Mouse (Mus musculus) intestine, embryonic 16.5 days (tissue): Measurements from ENCODE around the gene 4921504E06Rik. TPM values are rescaled to one million over a fixed set of nuclear protein-coding genes. Genes with fewer than 3 reads are reported as not detected.

Source experiments
- ATAC-seq: fragments of 200-750 bp; cut with Nextera tagmentation; 2 replicates; pipeline ENCODE4 v1.8.0; 2017; ENCODE audit warnings: moderate TSS enrichment, moderate library complexity
- H3K27ac ChIP-seq: fragments of 300-500 bp; sonication (generic); 2 replicates; pipeline ENCODE4 v1.5.1; 2014; ENCODE audit warnings: mild to moderate bottlenecking, low read length
- H3K27me3 ChIP-seq: fragments of 300-500 bp; sonication (generic); replicated peaks from 2 replicates; pipeline ENCODE4 v1.6.1; 2014; ENCODE audit warnings: low read length, control low read depth, mixed read lengths; ENCODE audit not compliant: control insufficient read depth, insufficient read depth
- H3K36me3 ChIP-seq: fragments of 300-500 bp; sonication (generic); 2 replicates; pipeline ENCODE4 v1.6.1; 2014; ENCODE audit warnings: low read length, control low read depth; ENCODE audit not compliant: control insufficient read depth, insufficient read depth
- H3K4me1 ChIP-seq: fragments of 300-500 bp; sonication (generic); 2 replicates; pipeline ENCODE4 v1.6.1; 2014; ENCODE audit warnings: low read length, control low read depth, mixed read lengths; ENCODE audit not compliant: control insufficient read depth, insufficient read depth
- H3K4me2 ChIP-seq: fragments of 300-500 bp; sonication (generic); 2 replicates; pipeline ENCODE4 v1.6.1; 2014; ENCODE audit warnings: low read depth, low read length, control low read depth
- H3K4me3 ChIP-seq: fragments of 300-500 bp; sonication (generic); 2 replicates; pipeline ENCODE4 v1.5.1; 2014; ENCODE audit warnings: mild to moderate bottlenecking, low read length
- H3K9ac ChIP-seq: fragments of 300-500 bp; sonication (generic); 2 replicates; pipeline ENCODE4 v1.6.1; 2014; ENCODE audit warnings: low read depth, low read length
- H3K9me3 ChIP-seq: fragments of 300-500 bp; sonication (generic); 2 replicates; pipeline ENCODE4 v1.6.1; 2016; ENCODE audit warnings: low read length, control low read depth; ENCODE audit not compliant: control insufficient read depth
- WGBS: fragments of 180-500 bp; shearing (Covaris S2); extraction: QIAGEN DNeasy Blood & Tissue Kit; methylation state at CpG from one replicate; pipeline ENCODE4 v1.1.7; 2014; 5-methylcytosine and 5-hydroxymethylcytosine counted together
- polyA plus RNA-seq: library from polyadenylated mRNA; unstranded; fragments of >200 nt; fragmentation: Nextera tagmentation; extraction: Ambion mirVana; gene quantifications from 2 replicates; pipeline ENCODE4 v1.2.1, GENCODE M21; 2015

The 4921504E06Rik gene
- not detected in 2 replicates for polyA plus RNA-seq

- no peaks in the 10 kb centered on the region for H3K9me3 ChIP-seq
- no peaks in the 10 kb centered on the region for H3K36me3 ChIP-seq
- peak; percentile 93 for ATAC-seq
- H3K27ac ChIP-seq, result peak within 1 kb of the TSS; percentile 48; the same call in 1 of the 2 replicates
- peak within 1 kb of the TSS; percentile 47 for H3K4me3 ChIP-seq
- H3K9ac ChIP-seq, result peak within 1 kb of the TSS; percentile 51
- peak within 1 kb of the TSS; percentile 74 for H3K4me2 ChIP-seq
- H3K27me3 ChIP-seq, result no peaks in the 10 kb centered on the region
- WGBS, result 2% methylated on average over 25 of the region's 27 CpGs
- peaks cover 4% of the 10 kb centered on the region; the same call in 1 of the 2 replicates for H3K4me1 ChIP-seq
Observed at GRCm38 (mm10) chr2:19553821-19554592, at the start of gene 4921504E06Rik. Gene 4921504E06Rik (minus strand): TSS chr2:19553914.

GRCm38 (mm10) chr2:19601386-19601925, 47.7 kb upstream of the 4921504E06Rik start:
- WGBS, result 74% methylated on average over 3 of the region's 3 CpGs
- ATAC-seq, result no peak
- H3K9me3 ChIP-seq, result no peaks in the 10 kb centered on the region
- H3K27me3 ChIP-seq, result no peaks in the 10 kb centered on the region
- no peak overlapping the region for H3K9ac ChIP-seq
- H3K4me2 ChIP-seq, result no peak overlapping the region
- H3K36me3 ChIP-seq, result no peaks in the 10 kb centered on the region
- H3K4me3 ChIP-seq, result no peak overlapping the region
- H3K27ac ChIP-seq, result no peak overlapping the region
- H3K4me1 ChIP-seq, result no peaks in the 10 kb centered on the region

- no peaks in the 10 kb centered on the region for H3K4me1 ChIP-seq
- H3K9me3 ChIP-seq, result no peaks in the 10 kb centered on the region
- no peaks in the 10 kb centered on the region for H3K27me3 ChIP-seq
- H3K4me2 ChIP-seq, result no peak overlapping the region
- no peak overlapping the region for H3K27ac ChIP-seq
- no peak for ATAC-seq
- H3K9ac ChIP-seq, result no peak overlapping the region
- H3K36me3 ChIP-seq, result no peaks in the 10 kb centered on the region
- 92% methylated on average over 5 of the region's 5 CpGs for WGBS
- H3K4me3 ChIP-seq, result no peak overlapping the region
Observed at GRCm38 (mm10) chr2:19600860-19601259, 47.1 kb upstream of the 4921504E06Rik start.

GRCm38 (mm10) chr2:19599801-19600200, 46.1 kb upstream of the 4921504E06Rik start:
- Histone ChIP-seq H3K27ac (no peak overlapping the region), H3K4me3 (no peak overlapping the region), H3K9me3 (no peaks in the 10 kb centered on the region), H3K36me3 (no peaks in the 10 kb centered on the region), H3K27me3 (no peaks in the 10 kb centered on the region), H3K4me1 (no peaks in the 10 kb centered on the region), H3K9ac (no peak overlapping the region), H3K4me2 (no peak overlapping the region)
- WGBS, result 82% methylated on average over 5 of the region's 5 CpGs
- no peak for ATAC-seq

GRCm38 (mm10) chr2:19596988-19597387, 43.3 kb upstream of the 4921504E06Rik start:
- Histone ChIP-seq H3K4me2 (no peak overlapping the region), H3K4me3 (no peak overlapping the region), H3K9ac (no peak overlapping the region), H3K36me3 (no peaks in the 10 kb centered on the region), H3K27me3 (no peaks in the 10 kb centered on the region), H3K9me3 (no peaks in the 10 kb centered on the region), H3K27ac (no peak overlapping the region), H3K4me1 (no peaks in the 10 kb centered on the region)
- ATAC-seq, result no peak

- no peak for ATAC-seq
Observed at GRCm38 (mm10) chr2:19596426-19596825, 42.7 kb upstream of the 4921504E06Rik start.

GRCm38 (mm10) chr2:19594856-19595255, 41.1 kb upstream of the 4921504E06Rik start:
- Histone ChIP-seq H3K27ac (no peak overlapping the region), H3K9ac (no peak overlapping the region), H3K36me3 (no peaks in the 10 kb centered on the region), H3K4me3 (no peak overlapping the region), H3K4me2 (no peak overlapping the region), H3K27me3 (no peaks in the 10 kb centered on the region), H3K9me3 (no peaks in the 10 kb centered on the region), H3K4me1 (no peaks in the 10 kb centered on the region)
- 79% methylated on average over 7 of the region's 7 CpGs for WGBS
- no peak for ATAC-seq

More at GRCm38 (mm10) chr2:19596426-19596825, 42.7 kb upstream of the 4921504E06Rik start:
- Histone ChIP-seq H3K4me2 (no peak overlapping the region), H3K9me3 (no peaks in the 10 kb centered on the region), H3K4me3 (no peak overlapping the region), H3K4me1 (no peaks in the 10 kb centered on the region), H3K27me3 (no peaks in the 10 kb centered on the region), H3K27ac (no peak overlapping the region), H3K36me3 (no peaks in the 10 kb centered on the region), H3K9ac (no peak overlapping the region)
- 68% methylated on average over 2 of the region's 2 CpGs for WGBS

GRCm38 (mm10) chr2:19579846-19580245, 26.1 kb upstream of the 4921504E06Rik start:
- 81% methylated on average over 3 of the region's 3 CpGs for WGBS
- no peak for ATAC-seq
- no peak overlapping the region for H3K9ac ChIP-seq
- H3K36me3 ChIP-seq, result no peaks in the 10 kb centered on the region
- no peak overlapping the region for H3K4me3 ChIP-seq
- no peak overlapping the region for H3K27ac ChIP-seq
- H3K4me2 ChIP-seq, result no peak overlapping the region
- H3K9me3 ChIP-seq, result no peaks in the 10 kb centered on the region
- no peaks in the 10 kb centered on the region for H3K27me3 ChIP-seq
- H3K4me1 ChIP-seq, result no peaks in the 10 kb centered on the region

- Histone ChIP-seq H3K27ac (no peak overlapping the region), H3K9ac (no peak overlapping the region), H3K27me3 (no peaks in the 10 kb centered on the region), H3K4me3 (no peak overlapping the region), H3K4me1 (no peaks in the 10 kb centered on the region), H3K4me2 (no peak overlapping the region), H3K9me3 (no peaks in the 10 kb centered on the region), H3K36me3 (no peaks in the 10 kb centered on the region)
- WGBS, result 66% methylated on average over 6 of the region's 6 CpGs
- ATAC-seq, result no peak
Observed at GRCm38 (mm10) chr2:19579180-19579579, 25.5 kb upstream of the 4921504E06Rik start.
